6 mouse cellular contexts compared by ENCODE assay signal in the genomic region with DNA sequence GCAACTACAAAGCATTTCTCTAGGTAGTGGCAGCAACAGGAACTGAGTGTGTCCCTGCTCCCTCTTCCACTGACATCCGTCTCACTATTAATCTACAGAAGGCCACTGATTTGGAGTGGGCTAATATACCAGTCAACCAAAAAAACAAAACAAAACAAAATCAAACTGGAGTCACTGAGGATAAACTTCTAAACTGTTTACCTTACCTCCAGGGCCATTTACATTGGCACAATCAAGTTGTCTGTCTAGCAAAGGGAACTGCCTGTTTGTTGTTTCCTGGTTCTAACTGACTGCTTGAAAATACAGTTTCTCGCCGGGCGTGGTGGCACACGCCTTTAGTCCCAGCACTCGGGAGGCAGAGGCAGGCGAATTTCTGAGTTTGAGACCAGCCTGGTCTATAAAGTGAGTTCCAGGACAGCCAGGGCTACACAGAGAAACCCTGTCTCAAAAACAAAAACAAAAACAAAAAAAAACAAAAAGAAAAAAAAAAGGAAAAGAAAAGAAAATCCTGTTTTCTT. TPM values are rescaled to one million over a fixed set of nuclear protein-coding genes. Genes with fewer than 3 reads are reported as not detected.
DNase-seq lines count a peak whose midpoint lies in the region; ATAC-seq and TF ChIP-seq lines count a peak whose summit lies in the region.
"Not testable (repeated sequence)": the region's sequence is repeated elsewhere in the genome, so short reads cannot be mapped to it uniquely, and the experiment has no call there.

No protein-coding gene starts in this region.

- peak; percentile 2 for DNase-seq in adrenal gland, adult 2 months
- DNase-seq in heart, adult 11 months, result peak; percentile 81
- not testable (repeated sequence) for DNase-seq in hindbrain, postnatal 0 days (ENCODE audit: low spot score); kidney, postnatal 0 days (ENCODE audit: low spot score); liver, embryonic 13.5 days

- not testable (repeated sequence) for H3K4me1 ChIP-seq in hindbrain, postnatal 0 days (ENCODE audit: insufficient read depth, low read length)
- peaks cover 11% of the 10 kb centered on the region for H3K4me1 ChIP-seq in kidney, postnatal 0 days (replicated peaks; ENCODE audit: insufficient read depth, low read length)
- H3K4me1 ChIP-seq in liver, embryonic 13.5 days (replicated peaks), result peaks cover 67% of the 10 kb centered on the region

- 84% methylated on average over 7 of the region's 7 CpGs for WGBS in hindbrain, postnatal 0 days
- WGBS in kidney, postnatal 0 days, result 83% methylated on average over 7 of the region's 7 CpGs
- WGBS in liver, embryonic 13.5 days (ENCODE audit: insufficient replicate concordance), result 54% methylated on average over 7 of the region's 7 CpGs
- 21% methylated on average over 6 of the region's 7 CpGs for WGBS in macrophage (ENCODE audit: missing documents)

- peaks cover 100% of the 10 kb centered on the region for H3K79me2 ChIP-seq in macrophage (ENCODE audit: inconsistent target)

- not testable (repeated sequence) for H3K27me3 ChIP-seq in hindbrain, postnatal 0 days (ENCODE audit: insufficient read depth, low read length); kidney, postnatal 0 days (ENCODE audit: insufficient read depth, low read length); liver, embryonic 13.5 days

- H3K4me2 ChIP-seq in hindbrain, postnatal 0 days (ENCODE audit: low read depth, low read length); kidney, postnatal 0 days (ENCODE audit: low read length); liver, embryonic 13.5 days: not testable (repeated sequence)

- ATAC-seq in hindbrain, postnatal 0 days; kidney, postnatal 0 days (replicated peaks; ENCODE audit: low FRiP score, low read depth); liver, embryonic 13.5 days (ENCODE audit: low read depth): not testable (repeated sequence)

- not testable (repeated sequence) for H3K9me3 ChIP-seq in hindbrain, postnatal 0 days (ENCODE audit: low read length); kidney, postnatal 0 days (replicated peaks; ENCODE audit: low read length); liver, embryonic 13.5 days (replicated peaks)

- H3K4me3 ChIP-seq in hindbrain, postnatal 0 days (ENCODE audit: low read length); kidney, postnatal 0 days (replicated peaks; ENCODE audit: low read depth, low read length); liver, embryonic 13.5 days (replicated peaks); macrophage (ENCODE audit: inconsistent target): not testable (repeated sequence)

- H3K36me3 ChIP-seq in hindbrain, postnatal 0 days (ENCODE audit: insufficient read depth, low read length); kidney, postnatal 0 days (ENCODE audit: insufficient read depth, low read length); macrophage (ENCODE audit: inconsistent target): not testable (repeated sequence)
- H3K36me3 ChIP-seq in liver, embryonic 13.5 days, result peaks cover 56% of the 10 kb centered on the region

- TF ChIP-seq CTCF in hindbrain, postnatal 0 days (IDR thresholded peaks at IDR 0.05; ENCODE audit: low read depth); kidney, postnatal 0 days (IDR thresholded peaks at IDR 0.05; ENCODE audit: low read depth): not testable (repeated sequence)

- 0 out of 2 replicates have a peak overlapping the region, but pooled peaks have one; percentile 15 for H3K27ac ChIP-seq in hindbrain, postnatal 0 days
- peak overlapping the region; percentile 6; the same call in 1 of the 2 replicates for H3K27ac ChIP-seq in kidney, postnatal 0 days
- peak overlapping the region; percentile 34; the same call in 1 of the 2 replicates for H3K27ac ChIP-seq in liver, embryonic 13.5 days
- H3K27ac ChIP-seq in macrophage, result 0 out of 2 replicates have a peak overlapping the region, but pooled peaks have one; percentile 4

- not testable (repeated sequence) for H3K9ac ChIP-seq in hindbrain, postnatal 0 days (replicated peaks; ENCODE audit: low read length); kidney, postnatal 0 days (ENCODE audit: low read depth, low read length); liver, embryonic 13.5 days

RNA-seq across cellular contexts. Expression of a gene that starts 13.2 kb away (rescaled TPM):
- 10 to 100 TPM; 28.3 to 45.9 TPM for total RNA-seq in adrenal gland, adult 2 months (2021)
- 11.1 and 12.9 TPM in 2 replicates for polyA plus RNA-seq in adrenal gland, adult 2 months (2012; rRNA removed)
- total RNA-seq in hindbrain, postnatal 0 days (2014; rRNA removed), result 33.4 and 35.2 TPM in 2 replicates
- polyA plus RNA-seq in hindbrain, postnatal 0 days (2015; fragmentation: Nextera tagmentation; extraction: Ambion mirVana), result 36.1 and 40.7 TPM in 2 replicates
- 41.6 and 44.1 TPM in 2 replicates for polyA plus RNA-seq in kidney, postnatal 0 days (2015; fragmentation: Nextera tagmentation; extraction: Ambion mirVana)
- polyA plus RNA-seq in liver, embryonic 13.5 days (2015; fragmentation: Nextera tagmentation; extraction: Ambion mirVana), result 18.8 and 25.6 TPM in 2 replicates
- 100 to 1,000 TPM; 403 to 732 (median 510) TPM for total RNA-seq in macrophage (2018; cell fraction: chromatin; rRNA removed)
- 10 to 100 TPM; 21.1 to 41.7 (median 26.6) TPM for total RNA-seq in macrophage (2018; cell fraction: cytosol; rRNA removed)
- 100 to 1,000 TPM; 110 to 331 (median 224) TPM for total RNA-seq in macrophage (2018; cell fraction: nucleus; rRNA removed)
- 11.4 to 34.5 TPM (median 15.8 TPM) in 3 replicates for polyA plus RNA-seq in macrophage (2018)
